Mouse (Mus musculus) bone marrow macrophage, adult 2 months (primary cell): ENCODE data around the gene Stac3.

Source experiments
- CTCF ChIP-seq: IDR thresholded peaks from 2 replicates; pipeline ENCODE4 v1.5.1; 2012; ENCODE audit warnings: low read depth, mild to moderate bottlenecking, low read length, moderate library complexity
- POLR2A ChIP-seq: IDR thresholded peaks from 2 replicates; pipeline ENCODE4 v1.6.1; 2012; ENCODE audit warnings: mild to moderate bottlenecking, low read depth, low read length, borderline replicate concordance

- TF ChIP-seq CTCF: no peak
- TF ChIP-seq POLR2A: no peak
These were observed 38.9 kb upstream of the Stac3 start for GRCm38 (mm10) chr10:127462411-127463096.
